In genomic region chr7:130545401-130545800, GRCm38 (mm10) we compare ENCODE assay signal across 10 mouse cellular contexts. TPM values are rescaled to one million over a fixed set of nuclear protein-coding genes. Genes with fewer than 3 reads are reported as not detected.
DNase-seq lines count a peak whose midpoint lies in the region; ATAC-seq and TF ChIP-seq lines count a peak whose summit lies in the region.
"Had no signal": no experiment of that assay in that cellular context is flagged by ENCODE, and none has a peak within 500 bp of the region (broad histone marks: within the 10 kb centered on the region; RNA-seq: fewer than 3 reads in every experiment).

No protein-coding gene starts in this region.

- no peak for DNase-seq in kidney, adult 9 months
- DNase-seq in adrenal gland, adult 8-10 months, result no peak
- no peak for DNase-seq in gastrocnemius, postnatal 4 days (ENCODE audit: low spot score in 2 of 2)
- DNase-seq in thymus, postnatal 36 days, result no peak
- DNase-seq: gastrocnemius, postnatal 25 days; lung, adult 2 months had no signal

- peaks cover 22% of the 10 kb centered on the region for H3K4me1 ChIP-seq in kidney, embryonic 15.5 days
- H3K4me1 ChIP-seq in embryonic facial prominence, embryonic 12.5 days, result peaks cover 19% of the 10 kb centered on the region
- 0 out of 2 replicates have a peak, but pooled peaks cover 3% of the 10 kb centered on the region for H3K4me1 ChIP-seq in intestine, embryonic 15.5 days (replicated peaks)

- H3ac ChIP-seq in myocyte (ENCODE audit: control insufficient read depth, insufficient read length), result no peak overlapping the region

- H3K79me2 ChIP-seq in myocyte (ENCODE audit: control insufficient read depth, insufficient read depth), result peaks cover 37% of the 10 kb centered on the region

- peak overlapping the region; percentile 77 for H3K4me2 ChIP-seq in kidney, embryonic 15.5 days
- H3K4me2 ChIP-seq in embryonic facial prominence, embryonic 12.5 days (replicated peaks), result peak overlapping the region; percentile 84
- peak overlapping the region; percentile 76; the same call in 1 of the 2 replicates for H3K4me2 ChIP-seq in intestine, embryonic 15.5 days (replicated peaks)
- H3K4me2 ChIP-seq in myocyte (ENCODE audit: low read depth), result peak overlapping the region; percentile 98

- peaks cover 46% of the 10 kb centered on the region for H3K36me3 ChIP-seq in kidney, embryonic 15.5 days
- peaks cover 46% of the 10 kb centered on the region for H3K36me3 ChIP-seq in embryonic facial prominence, embryonic 12.5 days
- H3K36me3 ChIP-seq in intestine, embryonic 15.5 days, result peaks cover 8% of the 10 kb centered on the region
- H3K36me3 ChIP-seq in myocyte (ENCODE audit: control insufficient read depth, insufficient read depth), result no peaks in the 10 kb centered on the region

- H3K9ac ChIP-seq in kidney, embryonic 15.5 days, result no peak overlapping the region
- H3K9ac ChIP-seq in embryonic facial prominence, embryonic 12.5 days, result no peak overlapping the region
- H3K9ac ChIP-seq in intestine, embryonic 15.5 days, result no peak overlapping the region

- whole genome bisulfite sequencing in kidney, embryonic 15.5 days, result 94% methylated on average over 5 of the region's 5 CpGs
- WGBS in embryonic facial prominence, embryonic 12.5 days, result 88% methylated on average over 5 of the region's 5 CpGs
- WGBS in intestine, embryonic 15.5 days, result 83% methylated on average over 5 of the region's 5 CpGs

- no peaks in the 10 kb centered on the region for H3K9me3 ChIP-seq in kidney, embryonic 15.5 days (replicated peaks)
- H3K9me3 ChIP-seq in embryonic facial prominence, embryonic 12.5 days, result no peaks in the 10 kb centered on the region
- H3K9me3 ChIP-seq in intestine, embryonic 15.5 days, result no peaks in the 10 kb centered on the region

- ATAC-seq in kidney, embryonic 15.5 days (replicated peaks; ENCODE audit: low FRiP score), result no peak
- no peak for ATAC-seq in embryonic facial prominence, embryonic 12.5 days (ENCODE audit: insufficient number of reproducible peaks, insufficient read depth, low FRiP score, low TSS enrichment)
- no peak for ATAC-seq in intestine, embryonic 15.5 days

- no peaks in the 10 kb centered on the region for H3K27me3 ChIP-seq in kidney, embryonic 15.5 days
- no peaks in the 10 kb centered on the region for H3K27me3 ChIP-seq in embryonic facial prominence, embryonic 12.5 days
- no peaks in the 10 kb centered on the region for H3K27me3 ChIP-seq in intestine, embryonic 15.5 days (replicated peaks)
- H3K27me3 ChIP-seq in myocyte (ENCODE audit: control insufficient read depth, insufficient read depth, insufficient read length), result no peaks in the 10 kb centered on the region

- no peak for TF ChIP-seq POLR2A in myocyte (IDR thresholded peaks at IDR 0.05; ENCODE audit: insufficient read length, low read depth)

- H3K4me3 ChIP-seq in kidney, embryonic 15.5 days (replicated peaks), result peak overlapping the region; percentile 75
- H3K4me3 ChIP-seq in embryonic facial prominence, embryonic 12.5 days, result peak overlapping the region; percentile 78
- no peak overlapping the region for H3K4me3 ChIP-seq in intestine, embryonic 15.5 days (replicated peaks)
- peak overlapping the region; percentile 71 for H3K4me3 ChIP-seq in myocyte

- no peak overlapping the region for H3K27ac ChIP-seq in kidney, embryonic 15.5 days
- H3K27ac ChIP-seq in embryonic facial prominence, embryonic 12.5 days, result no peak overlapping the region
- no peak overlapping the region for H3K27ac ChIP-seq in intestine, embryonic 15.5 days

TF ChIP-seq in myocyte, 11 proteins besides CTCF, POLR2A, EP300 and RAD21:
- TF ChIP-seq MAX (IDR thresholded peaks at IDR 0.05; ENCODE audit: low read depth), result no peak
- no peak for TF ChIP-seq MYOG (IDR thresholded peaks at IDR 0.05; ENCODE audit: control insufficient read depth in 1 of 3, insufficient read depth in 1 of 3, insufficient read length in 2 of 3, low read depth in 2 of 3)
- no peak for TF ChIP-seq SRF (IDR thresholded peaks at IDR 0.05; ENCODE audit: control insufficient read depth, insufficient read length, low read depth)
- TF ChIP-seq E2F4 (IDR thresholded peaks at IDR 0.05; ENCODE audit: insufficient read depth), result no peak
- TF ChIP-seq TCF3 (IDR thresholded peaks at IDR 0.05; ENCODE audit: insufficient read length, low read depth), result no peak
- no peak for TF ChIP-seq POLR2AphosphoS2 (IDR thresholded peaks at IDR 0.05; ENCODE audit: insufficient read length, low read depth)
- TF ChIP-seq CEBPB (IDR thresholded peaks at IDR 0.05; ENCODE audit: insufficient read depth, poor library complexity, severe bottlenecking), result no peak
- TF ChIP-seq TCF12 (IDR thresholded peaks at IDR 0.05; ENCODE audit: insufficient read depth, poor library complexity, severe bottlenecking), result no peak

RNA-seq across cellular contexts. Expression of gene Ate1, which starts 25.2 kb away (rescaled TPM):
- polyA plus RNA-seq in kidney, embryonic 15.5 days (2015; fragmentation: Nextera tagmentation; extraction: Ambion mirVana), result 72.3 and 75.5 TPM in 2 replicates
- polyA plus RNA-seq in embryonic facial prominence, embryonic 12.5 days (2016; fragmentation: Nextera tagmentation; extraction: Ambion mirVana), result 47.9 and 50.4 TPM in 2 replicates
- polyA plus RNA-seq in intestine, embryonic 15.5 days (2015; fragmentation: Nextera tagmentation; extraction: Ambion mirVana), result 53.9 and 57.5 TPM in 2 replicates
- 9.8 TPM for polyA plus RNA-seq in myocyte (2012; fragmentation: generic; extraction: Trizol)
- 10 to 100 TPM; 38.1 to 62.3 (median 49.4) TPM for total RNA-seq in adrenal gland, adult 8-10 months (2022)
- 10 to 100 TPM; 32.0 to 35.1 TPM for total RNA-seq in gastrocnemius, postnatal 4 days (2021)

RNA-seq across cellular contexts. Expression of gene Nsmce4a, which starts 27.5 kb away (rescaled TPM):
- 170 TPM in 2 replicates for polyA plus RNA-seq in kidney, embryonic 15.5 days (2015; fragmentation: Nextera tagmentation; extraction: Ambion mirVana)
- polyA plus RNA-seq in embryonic facial prominence, embryonic 12.5 days (2016; fragmentation: Nextera tagmentation; extraction: Ambion mirVana), result 189 and 194 TPM in 2 replicates
- 138 and 146 TPM in 2 replicates for polyA plus RNA-seq in intestine, embryonic 15.5 days (2015; fragmentation: Nextera tagmentation; extraction: Ambion mirVana)
- 24.4 TPM for polyA plus RNA-seq in myocyte (2012; fragmentation: generic; extraction: Trizol)
- 10 to 100 TPM; 70.1 to 87.9 (median 80.8) TPM for total RNA-seq in adrenal gland, adult 8-10 months (2022)
- 10 to 100 TPM; 50.4 to 56.2 TPM for total RNA-seq in gastrocnemius, postnatal 4 days (2021)

RNA-seq across cellular contexts. Expression of gene Tacc2, which starts 31.8 kb away (rescaled TPM):
- polyA plus RNA-seq in kidney, embryonic 15.5 days (2015; fragmentation: Nextera tagmentation; extraction: Ambion mirVana), result 31.4 and 35.9 TPM in 2 replicates
- 53.2 and 53.3 TPM in 2 replicates for polyA plus RNA-seq in embryonic facial prominence, embryonic 12.5 days (2016; fragmentation: Nextera tagmentation; extraction: Ambion mirVana)
- 27.2 and 27.8 TPM in 2 replicates for polyA plus RNA-seq in intestine, embryonic 15.5 days (2015; fragmentation: Nextera tagmentation; extraction: Ambion mirVana)
- 61.8 TPM for polyA plus RNA-seq in myocyte (2012; fragmentation: generic; extraction: Trizol)
- 10 to 100 TPM; 38.1 to 63.0 (median 49.3) TPM for total RNA-seq in adrenal gland, adult 8-10 months (2022)
- 100 to 1,000 TPM; 171 to 202 TPM for total RNA-seq in gastrocnemius, postnatal 4 days (2021)
